ENCODE assay signal across 9 mouse cellular contexts in the genomic region with DNA sequence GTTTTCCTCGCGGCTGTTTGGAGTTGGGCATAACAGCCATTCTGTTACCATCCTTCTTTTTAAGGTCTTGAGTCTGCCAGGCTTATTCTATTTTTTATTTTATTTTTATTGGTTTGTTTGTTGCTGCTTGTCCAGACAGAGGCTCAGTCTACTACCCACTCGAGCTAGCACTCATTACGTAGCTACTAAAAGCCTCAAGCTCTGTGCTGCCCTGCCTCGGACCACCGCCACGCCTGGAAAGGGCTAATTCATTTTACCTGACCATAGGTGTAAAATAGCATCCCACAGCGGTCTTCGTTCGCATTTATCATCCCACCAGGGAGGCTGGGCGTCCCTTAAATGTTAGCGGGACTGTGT. TPM values are rescaled to one million over a fixed set of nuclear protein-coding genes. Genes with fewer than 3 reads are reported as not detected.
DNase-seq lines count a peak whose midpoint lies in the region; ATAC-seq lines count a peak whose summit lies in the region.
"Had no signal": no experiment of that assay in that cellular context is flagged by ENCODE, and none has a peak within 500 bp of the region (broad histone marks: within the 10 kb centered on the region; RNA-seq: fewer than 3 reads in every experiment).

No protein-coding gene starts in this region.

- 17% methylated on average over 12 of the region's 12 CpGs for WGBS in kidney, embryonic 16.5 days
- 13% methylated on average over 12 of the region's 12 CpGs for WGBS in embryonic facial prominence, embryonic 14.5 days
- WGBS in intestine, embryonic 16.5 days: 16% methylated on average over 12 of the region's 12 CpGs
- 16% methylated on average over 12 of the region's 12 CpGs for WGBS in neural tube, embryonic 12.5 days

- H3K27me3 ChIP-seq in kidney, embryonic 16.5 days (ENCODE audit: insufficient read depth, low read length): no peaks in the 10 kb centered on the region
- no peaks in the 10 kb centered on the region for H3K27me3 ChIP-seq in embryonic facial prominence, embryonic 14.5 days (replicated peaks; ENCODE audit: control insufficient read depth, insufficient read depth, low read length)
- no peaks in the 10 kb centered on the region for H3K27me3 ChIP-seq in intestine, embryonic 16.5 days (replicated peaks; ENCODE audit: control insufficient read depth, insufficient read depth, low read length)
- H3K27me3 ChIP-seq in neural tube, embryonic 12.5 days (replicated peaks): no peaks in the 10 kb centered on the region

- H3K9ac ChIP-seq in kidney, embryonic 16.5 days (replicated peaks; ENCODE audit: low read length): peak overlapping the region; percentile 71; the same call in 1 of the 2 replicates
- peak overlapping the region; percentile 76; the same call in 1 of the 2 replicates for H3K9ac ChIP-seq in embryonic facial prominence, embryonic 14.5 days (ENCODE audit: low read depth, low read length)
- H3K9ac ChIP-seq in intestine, embryonic 16.5 days (ENCODE audit: low read depth, low read length): peak overlapping the region; percentile 71
- no peak overlapping the region; the same call in 1 of the 2 replicates for H3K9ac ChIP-seq in neural tube, embryonic 12.5 days

- no peaks in the 10 kb centered on the region for H3K9me3 ChIP-seq in kidney, embryonic 16.5 days (ENCODE audit: low read length)
- H3K9me3 ChIP-seq in embryonic facial prominence, embryonic 14.5 days (ENCODE audit: control insufficient read depth, low read length): no peaks in the 10 kb centered on the region
- H3K9me3 ChIP-seq in intestine, embryonic 16.5 days (ENCODE audit: control insufficient read depth, low read length): no peaks in the 10 kb centered on the region
- H3K9me3 ChIP-seq in neural tube, embryonic 12.5 days: no peaks in the 10 kb centered on the region

- peaks cover 4% of the 10 kb centered on the region; the same call in 1 of the 2 replicates for H3K4me1 ChIP-seq in kidney, embryonic 16.5 days (ENCODE audit: insufficient read depth, low read length)
- H3K4me1 ChIP-seq in embryonic facial prominence, embryonic 14.5 days (ENCODE audit: control insufficient read depth, insufficient read depth, low read length): 0 out of 2 replicates have a peak, but pooled peaks cover 6% of the 10 kb centered on the region
- H3K4me1 ChIP-seq in intestine, embryonic 16.5 days (ENCODE audit: control insufficient read depth, insufficient read depth, low read length): peaks cover 5% of the 10 kb centered on the region; the same call in 1 of the 2 replicates
- peaks cover 10% of the 10 kb centered on the region for H3K4me1 ChIP-seq in neural tube, embryonic 12.5 days

- no peak for ATAC-seq in kidney, embryonic 16.5 days (ENCODE audit: low FRiP score, low TSS enrichment)
- ATAC-seq in embryonic facial prominence, embryonic 14.5 days (ENCODE audit: low read depth): no peak
- no peak for ATAC-seq in intestine, embryonic 16.5 days
- no peak for ATAC-seq in neural tube, embryonic 12.5 days (ENCODE audit: low FRiP score, low read depth)

- H3K36me3 ChIP-seq in kidney, embryonic 16.5 days (ENCODE audit: insufficient read depth, low read length): no peaks in the 10 kb centered on the region
- no peaks in the 10 kb centered on the region for H3K36me3 ChIP-seq in embryonic facial prominence, embryonic 14.5 days (ENCODE audit: control insufficient read depth, insufficient read depth, low read length)
- H3K36me3 ChIP-seq in intestine, embryonic 16.5 days (ENCODE audit: control insufficient read depth, insufficient read depth, low read length): no peaks in the 10 kb centered on the region
- no peaks in the 10 kb centered on the region for H3K36me3 ChIP-seq in neural tube, embryonic 12.5 days

- DNase-seq in kidney, postnatal 25 days: no peak
- no peak for DNase-seq in embryonic facial prominence, embryonic 14.5 days (ENCODE audit: low spot score)
- DNase-seq in c-Kit-positive CD71-positive TER-119-positive erythroid progenitor cells, embryonic 14.5 days (ENCODE audit: low spot score): no peak
- no peak for DNase-seq in MN1 (ENCODE audit: low spot score)
- no peak for DNase-seq in yolk sac, embryonic 10.5 days (ENCODE audit: low spot score)
- DNase-seq: cerebellum, adult 11-12 months had no signal

- H3K4me3 ChIP-seq in kidney, embryonic 16.5 days (ENCODE audit: low read length): peak overlapping the region; percentile 55
- peak overlapping the region; percentile 51 for H3K4me3 ChIP-seq in embryonic facial prominence, embryonic 14.5 days (ENCODE audit: low read depth, low read length)
- peak overlapping the region; percentile 50 for H3K4me3 ChIP-seq in intestine, embryonic 16.5 days (ENCODE audit: low read length)
- H3K4me3 ChIP-seq in neural tube, embryonic 12.5 days: 0 out of 2 replicates have a peak overlapping the region, but pooled peaks have one; percentile 47

- H3K4me2 ChIP-seq in kidney, embryonic 16.5 days (replicated peaks; ENCODE audit: low read depth, low read length): peak overlapping the region; percentile 86
- H3K4me2 ChIP-seq in embryonic facial prominence, embryonic 14.5 days (ENCODE audit: low read depth, low read length): peak overlapping the region; percentile 98
- H3K4me2 ChIP-seq in intestine, embryonic 16.5 days (ENCODE audit: low read depth, low read length): peak overlapping the region; percentile 92
- peak overlapping the region; percentile 95 for H3K4me2 ChIP-seq in neural tube, embryonic 12.5 days (replicated peaks)

- H3K27ac ChIP-seq in kidney, embryonic 16.5 days (ENCODE audit: low read length): no peak overlapping the region
- H3K27ac ChIP-seq in embryonic facial prominence, embryonic 14.5 days (replicated peaks; ENCODE audit: low read depth, low read length): no peak overlapping the region
- H3K27ac ChIP-seq in intestine, embryonic 16.5 days (ENCODE audit: low read length): no peak overlapping the region
- no peak overlapping the region for H3K27ac ChIP-seq in neural tube, embryonic 12.5 days

RNA-seq across cellular contexts. Expression of a gene that starts 4.3 kb away (rescaled TPM):
- polyA plus RNA-seq in kidney, embryonic 16.5 days (2015; fragmentation: Nextera tagmentation; extraction: Ambion mirVana): 3.3 and 4.2 TPM in 2 replicates
- polyA plus RNA-seq in embryonic facial prominence, embryonic 14.5 days (2014; fragmentation: Nextera tagmentation; extraction: Ambion mirVana): 10.2 and 10.6 TPM in 2 replicates
- polyA plus RNA-seq in intestine, embryonic 16.5 days (2015; fragmentation: Nextera tagmentation; extraction: Ambion mirVana): 4.2 and 6.1 TPM in 2 replicates
- polyA plus RNA-seq in neural tube, embryonic 12.5 days (2016; fragmentation: Nextera tagmentation; extraction: Ambion mirVana): 4.0 and 4.6 TPM in 2 replicates

RNA-seq across cellular contexts. Expression of a gene that starts 7.7 kb away (rescaled TPM):
- polyA plus RNA-seq in kidney, embryonic 16.5 days (2015; fragmentation: Nextera tagmentation; extraction: Ambion mirVana): 44.6 and 57.9 TPM in 2 replicates
- polyA plus RNA-seq in embryonic facial prominence, embryonic 14.5 days (2014; fragmentation: Nextera tagmentation; extraction: Ambion mirVana): 62.1 and 64.8 TPM in 2 replicates
- polyA plus RNA-seq in intestine, embryonic 16.5 days (2015; fragmentation: Nextera tagmentation; extraction: Ambion mirVana): 30.2 and 32.3 TPM in 2 replicates
- polyA plus RNA-seq in neural tube, embryonic 12.5 days (2016; fragmentation: Nextera tagmentation; extraction: Ambion mirVana): 30.0 and 30.9 TPM in 2 replicates

RNA-seq across cellular contexts. Expression of a gene that starts 24.1 kb away (rescaled TPM):
- 357 and 361 TPM in 2 replicates for polyA plus RNA-seq in kidney, embryonic 16.5 days (2015; fragmentation: Nextera tagmentation; extraction: Ambion mirVana)
- polyA plus RNA-seq in embryonic facial prominence, embryonic 14.5 days (2014; fragmentation: Nextera tagmentation; extraction: Ambion mirVana): 309 and 320 TPM in 2 replicates
- polyA plus RNA-seq in intestine, embryonic 16.5 days (2015; fragmentation: Nextera tagmentation; extraction: Ambion mirVana): 238 and 252 TPM in 2 replicates
- polyA plus RNA-seq in neural tube, embryonic 12.5 days (2016; fragmentation: Nextera tagmentation; extraction: Ambion mirVana): 281 and 296 TPM in 2 replicates

RNA-seq across cellular contexts. Expression of a gene that starts 40.0 kb away (rescaled TPM):
- 0.30 and 0.44 TPM in 2 replicates for polyA plus RNA-seq in kidney, embryonic 16.5 days (2015; fragmentation: Nextera tagmentation; extraction: Ambion mirVana)
- 0.30 and 0.79 TPM in 2 replicates for polyA plus RNA-seq in embryonic facial prominence, embryonic 14.5 days (2014; fragmentation: Nextera tagmentation; extraction: Ambion mirVana)
- polyA plus RNA-seq in intestine, embryonic 16.5 days (2015; fragmentation: Nextera tagmentation; extraction: Ambion mirVana): 0.06 TPM in 1 of 2 replicates, not detected in the other
- 0.30 and 0.80 TPM in 2 replicates for polyA plus RNA-seq in neural tube, embryonic 12.5 days (2016; fragmentation: Nextera tagmentation; extraction: Ambion mirVana)

RNA-seq across cellular contexts. Expression of a gene that starts 42.5 kb away (rescaled TPM):
- 2.4 and 3.0 TPM in 2 replicates for polyA plus RNA-seq in kidney, embryonic 16.5 days (2015; fragmentation: Nextera tagmentation; extraction: Ambion mirVana)
- 35.4 and 40.5 TPM in 2 replicates for polyA plus RNA-seq in embryonic facial prominence, embryonic 14.5 days (2014; fragmentation: Nextera tagmentation; extraction: Ambion mirVana)
- 0.72 and 0.94 TPM in 2 replicates for polyA plus RNA-seq in intestine, embryonic 16.5 days (2015; fragmentation: Nextera tagmentation; extraction: Ambion mirVana)
- polyA plus RNA-seq in neural tube, embryonic 12.5 days (2016; fragmentation: Nextera tagmentation; extraction: Ambion mirVana): 3.5 and 4.7 TPM in 2 replicates
